16 mouse cellular contexts compared by ENCODE assay signal in genomic region chr5:122017269-122017668, GRCm38 (mm10). TPM values are rescaled to one million over a fixed set of nuclear protein-coding genes. Genes with fewer than 3 reads are reported as not detected.
DNase-seq lines count a peak whose midpoint lies in the region; ATAC-seq lines count a peak whose summit lies in the region.
"Had no signal": no experiment of that assay in that cellular context is flagged by ENCODE, and none has a peak within 500 bp of the region (broad histone marks: within the 10 kb centered on the region; RNA-seq: fewer than 3 reads in every experiment).

No protein-coding gene starts in this region.

- no peak overlapping the region for H3K4me3 ChIP-seq in limb, embryonic 13.5 days
- H3K4me3 ChIP-seq in midbrain, embryonic 16.5 days (ENCODE audit: low read depth, low read length) = no peak overlapping the region
- no peak overlapping the region for H3K4me3 ChIP-seq in kidney, embryonic 14.5 days (ENCODE audit: low read length)
- H3K4me3 ChIP-seq: embryonic facial prominence, embryonic 15.5 days; heart, embryonic 10.5 days; liver, embryonic 13.5 days; megakaryocyte, embryonic 14.5 days had no signal

- H3K27ac ChIP-seq in limb, embryonic 13.5 days = no peak overlapping the region
- no peak overlapping the region for H3K27ac ChIP-seq in midbrain, embryonic 16.5 days (ENCODE audit: low read length)
- no peak overlapping the region for H3K27ac ChIP-seq in kidney, embryonic 14.5 days (ENCODE audit: low read depth, low read length)
- H3K27ac ChIP-seq: embryonic facial prominence, embryonic 15.5 days; heart, embryonic 10.5 days; liver, embryonic 13.5 days had no signal

- H3K9ac ChIP-seq in limb, embryonic 13.5 days = 0 out of 2 replicates have a peak overlapping the region, but pooled peaks have one; percentile 45
- H3K9ac ChIP-seq in midbrain, embryonic 16.5 days (ENCODE audit: low read depth, low read length) = no peak overlapping the region
- no peak overlapping the region for H3K9ac ChIP-seq in kidney, embryonic 14.5 days (ENCODE audit: low read depth, low read length)
- H3K9ac ChIP-seq: embryonic facial prominence, embryonic 15.5 days; liver, embryonic 13.5 days had no signal

- H3K4me1 ChIP-seq in limb, embryonic 13.5 days = peaks cover 31% of the 10 kb centered on the region
- H3K4me1 ChIP-seq in midbrain, embryonic 16.5 days (ENCODE audit: control insufficient read depth, insufficient read depth, low read length) = peaks cover 7% of the 10 kb centered on the region; the same call in 1 of the 2 replicates
- peaks cover 20% of the 10 kb centered on the region for H3K4me1 ChIP-seq in kidney, embryonic 14.5 days (ENCODE audit: control insufficient read depth, insufficient read depth, low read length)
- H3K4me1 ChIP-seq: megakaryocyte, embryonic 14.5 days had no signal

- DNase-seq in embryo, embryonic 10.5 days (ENCODE audit: low spot score) = peak; percentile 36
- no peak for DNase-seq in embryo, embryonic 10 days (ENCODE audit: low spot score)
- peak; percentile 73 to 77 for DNase-seq in adrenal gland, postnatal 36 days
- DNase-seq in gastrocnemius, postnatal 14 days = no peak
- DNase-seq in T-cell, adult 2 months (ENCODE audit: low spot score) = no peak
- DNase-seq: cerebellum, adult 9-11 months; kidney, postnatal 10 days; liver, embryonic 13.5 days; thymus, adult 18-20 months had no signal

- ATAC-seq in limb, embryonic 13.5 days (ENCODE audit: low FRiP score, low read depth) = no peak
- 0 out of 2 replicates have a peak, but pooled peaks have one; percentile 36 for ATAC-seq in midbrain, embryonic 16.5 days
- no peak for ATAC-seq in kidney, embryonic 14.5 days (ENCODE audit: low FRiP score, low TSS enrichment)

- WGBS in limb, embryonic 13.5 days = 64% methylated on average over 13 of the region's 13 CpGs
- WGBS in midbrain, embryonic 16.5 days = 36% methylated on average over 13 of the region's 13 CpGs
- WGBS in kidney, embryonic 14.5 days = 21% methylated on average over 13 of the region's 13 CpGs

- intact Hi-C loops in gastrocnemius, postnatal 14 days (cut with DNase I; ENCODE audit: low total_unique reads) = no loop called here

- H3K27me3 ChIP-seq in limb, embryonic 13.5 days = no peaks in the 10 kb centered on the region; the same call in 1 of the 2 replicates
- H3K27me3 ChIP-seq in midbrain, embryonic 16.5 days (ENCODE audit: control insufficient read depth, insufficient read depth, low read depth, low read length) = no peaks in the 10 kb centered on the region
- no peaks in the 10 kb centered on the region for H3K27me3 ChIP-seq in kidney, embryonic 14.5 days (ENCODE audit: control insufficient read depth, insufficient read depth, low read length)
- H3K27me3 ChIP-seq: embryonic facial prominence, embryonic 15.5 days; liver, embryonic 13.5 days had no signal

- H3K36me3 ChIP-seq in limb, embryonic 13.5 days = 0 out of 2 replicates have a peak, but pooled peaks cover 3% of the 10 kb centered on the region
- H3K36me3 ChIP-seq in midbrain, embryonic 16.5 days (ENCODE audit: control insufficient read depth, insufficient read depth, low read length) = 0 out of 2 replicates have a peak, but pooled peaks cover 3% of the 10 kb centered on the region
- no peaks in the 10 kb centered on the region for H3K36me3 ChIP-seq in kidney, embryonic 14.5 days (ENCODE audit: control insufficient read depth, insufficient read depth, low read length)
- H3K36me3 ChIP-seq: embryonic facial prominence, embryonic 15.5 days; heart, embryonic 10.5 days; liver, embryonic 13.5 days had no signal

- no peak overlapping the region for H3K4me2 ChIP-seq in limb, embryonic 13.5 days (replicated peaks)
- H3K4me2 ChIP-seq in midbrain, embryonic 16.5 days (ENCODE audit: low read length) = no peak overlapping the region
- no peak overlapping the region; the same call in 1 of the 2 replicates for H3K4me2 ChIP-seq in kidney, embryonic 14.5 days (replicated peaks; ENCODE audit: low read depth, low read length)
- H3K4me2 ChIP-seq: embryonic facial prominence, embryonic 15.5 days; liver, embryonic 13.5 days had no signal

- H3K9me3 ChIP-seq in limb, embryonic 13.5 days = peaks cover 4% of the 10 kb centered on the region
- peaks cover 6% of the 10 kb centered on the region; the same call in 1 of the 2 replicates for H3K9me3 ChIP-seq in midbrain, embryonic 16.5 days (replicated peaks; ENCODE audit: control insufficient read depth, low read length, poor library complexity, severe bottlenecking)
- H3K9me3 ChIP-seq in kidney, embryonic 14.5 days (ENCODE audit: control insufficient read depth, low read length) = peaks cover 2% of the 10 kb centered on the region; the same call in 1 of the 2 replicates
- H3K9me3 ChIP-seq: embryonic facial prominence, embryonic 15.5 days; heart, embryonic 10.5 days; liver, embryonic 13.5 days had no signal

RNA-seq across cellular contexts. Expression of gene Cux2, which starts 32.6 kb away (rescaled TPM):
- total RNA-seq in adrenal gland, postnatal 36 days (2021) = 10 to 100 TPM; 18.6 to 20.9 TPM
- polyA plus RNA-seq in limb, embryonic 13.5 days (2015; fragmentation: Nextera tagmentation; extraction: Ambion mirVana) = 3.8 and 4.1 TPM in 2 replicates
- polyA plus RNA-seq in midbrain, embryonic 16.5 days (2015; fragmentation: Nextera tagmentation; extraction: Ambion mirVana) = 20.1 and 20.2 TPM in 2 replicates
- 1 to 10 TPM; 1.1 to 1.6 TPM for total RNA-seq in gastrocnemius, postnatal 14 days (2021)
- 12.9 and 15.1 TPM in 2 replicates for polyA plus RNA-seq in kidney, embryonic 14.5 days (2014; fragmentation: Nextera tagmentation; extraction: Ambion mirVana)
- total RNA-seq: hematopoietic stem cell, adult 5-6 weeks had no signal

Comparison
In these comparisons a context has a peak if more than half of its experiments do, and no peak if none do; other contexts are left out.
1. DNase-seq: peak in embryo, embryonic 10.5 days (single experiment) and adrenal gland, postnatal 36 days (2 of 2); none in embryo, embryonic 10 days (single experiment), gastrocnemius, postnatal 14 days (single experiment) and T-cell, adult 2 months (single experiment).